Mouse (Mus musculus): Measurements from ENCODE around the gene Rilp. TPM values are rescaled to one million over a fixed set of nuclear protein-coding genes. Genes with fewer than 3 reads are reported as not detected.

Gene Rilp
- polyA plus RNA-seq, 1 experiment from 2014 or later = 3.5 TPM

GRCm38 (mm10) chr11:75559870-75560504, 50.1 kb downstream of the Rilp start:
- 87% methylated on average over 8 of the region's 8 CpGs for WGBS
- ATAC-seq (ENCODE audit: low read depth) = no peak
- H3K4me3 ChIP-seq (ENCODE audit: low read depth, low read length) = no peak overlapping the region
- H3K9ac ChIP-seq (replicated peaks; ENCODE audit: low read depth, low read length) = no peak overlapping the region
- no peak overlapping the region for H3K4me2 ChIP-seq (ENCODE audit: low read depth, low read length)
- no peaks in the 10 kb centered on the region for H3K9me3 ChIP-seq (ENCODE audit: control insufficient read depth, low read length)
- H3K4me1 ChIP-seq (ENCODE audit: control insufficient read depth, insufficient read depth, low read length) = no peaks in the 10 kb centered on the region
- no peak overlapping the region for H3K27ac ChIP-seq (ENCODE audit: low read depth, low read length)
- H3K36me3 ChIP-seq (ENCODE audit: control insufficient read depth, insufficient read depth, low read length) = peaks cover 18% of the 10 kb centered on the region
- H3K27me3 ChIP-seq (ENCODE audit: control insufficient read depth, insufficient read depth, low read length) = no peaks in the 10 kb centered on the region

- Histone ChIP-seq H3K4me1 (ENCODE audit: control insufficient read depth, insufficient read depth, low read length) (no peaks in the 10 kb centered on the region), H3K27ac (ENCODE audit: low read depth, low read length) (no peak overlapping the region), H3K27me3 (ENCODE audit: control insufficient read depth, insufficient read depth, low read length) (no peaks in the 10 kb centered on the region), H3K4me3 (ENCODE audit: low read depth, low read length) (no peak overlapping the region), H3K4me2 (ENCODE audit: low read depth, low read length) (no peak overlapping the region), H3K9me3 (ENCODE audit: control insufficient read depth, low read length) (no peaks in the 10 kb centered on the region), H3K9ac (replicated peaks; ENCODE audit: low read depth, low read length) (no peak overlapping the region), H3K36me3 (ENCODE audit: control insufficient read depth, insufficient read depth, low read length) (peaks cover 22% of the 10 kb centered on the region)
- no peak for ATAC-seq (ENCODE audit: low read depth)
- 77% methylated on average over 14 of the region's 14 CpGs for WGBS
Observed at GRCm38 (mm10) chr11:75560530-75561409, 50.9 kb downstream of the Rilp start.

- 85% methylated on average over 5 of the region's 5 CpGs for WGBS
- peaks cover 27% of the 10 kb centered on the region for H3K36me3 ChIP-seq (ENCODE audit: control insufficient read depth, insufficient read depth, low read length)
Observed at GRCm38 (mm10) chr11:75561410-75561791, 51.5 kb downstream of the Rilp start.

More at GRCm38 (mm10) chr11:75561410-75561791, 51.5 kb downstream of the Rilp start:
- Histone ChIP-seq H3K27ac (ENCODE audit: low read depth, low read length) (no peak overlapping the region), H3K9ac (replicated peaks; ENCODE audit: low read depth, low read length) (no peak overlapping the region), H3K4me1 (ENCODE audit: control insufficient read depth, insufficient read depth, low read length) (no peaks in the 10 kb centered on the region), H3K9me3 (ENCODE audit: control insufficient read depth, low read length) (no peaks in the 10 kb centered on the region), H3K4me3 (ENCODE audit: low read depth, low read length) (no peak overlapping the region), H3K27me3 (ENCODE audit: control insufficient read depth, insufficient read depth, low read length) (no peaks in the 10 kb centered on the region), H3K4me2 (ENCODE audit: low read depth, low read length) (no peak overlapping the region)
- ATAC-seq (ENCODE audit: low read depth) = no peak

MicroRNAs within 50 kb of the gene (microRNA counts, 519-probe panel; counts per million panel counts)
- 5,355 counts per million, percentile 76 among the panel's probes with 10 or more counts for microRNA mmu-miR-22

Small RNAs within 50 kb of the gene (microRNA-seq; reads per million reads assigned to microRNA genes)
- 4,196 reads per million, percentile 90 among the genes with 10 or more reads in this experiment for gene Mir22
- gene Mir3971 = not detected

Other genes with a start within 250 kb of the Rilp start
- 41.4 and 46.5 TPM in 2 replicates for gene Rpa1, start 161.8 kb upstream of the Rilp start, polyA plus RNA-seq (2014; fragmentation: Nextera tagmentation; extraction: Ambion mirVana)
- 15.3 and 17.7 TPM in 2 replicates for gene Smyd4, start 161.7 kb upstream of the Rilp start, polyA plus RNA-seq (2014; fragmentation: Nextera tagmentation; extraction: Ambion mirVana)
- 5.1 and 80.9 TPM in 2 replicates for gene Serpinf1, start 87.4 kb upstream of the Rilp start, polyA plus RNA-seq (2014; fragmentation: Nextera tagmentation; extraction: Ambion mirVana)
- gene Serpinf2, start 70.5 kb upstream of the Rilp start, polyA plus RNA-seq (2014; fragmentation: Nextera tagmentation; extraction: Ambion mirVana) = 0.27 TPM in 2 replicates
- 6.3 and 7.4 TPM in 2 replicates for gene Wdr81, start 55.4 kb upstream of the Rilp start, polyA plus RNA-seq (2014; fragmentation: Nextera tagmentation; extraction: Ambion mirVana)
- 1.8 and 4.0 TPM in 2 replicates for gene Tlcd2, start 48.4 kb upstream of the Rilp start, polyA plus RNA-seq (2014; fragmentation: Nextera tagmentation; extraction: Ambion mirVana)
- 65.0 and 82.8 TPM in 2 replicates for gene Prpf8, start 23.3 kb upstream of the Rilp start, polyA plus RNA-seq (2014; fragmentation: Nextera tagmentation; extraction: Ambion mirVana)
- gene Scarf1, start 3.4 kb downstream of the Rilp start, polyA plus RNA-seq (2014; fragmentation: Nextera tagmentation; extraction: Ambion mirVana) = 1.8 and 3.8 TPM in 2 replicates
- 15.5 and 17.0 TPM in 2 replicates for gene Slc43a2, start 21.6 kb downstream of the Rilp start, polyA plus RNA-seq (2014; fragmentation: Nextera tagmentation; extraction: Ambion mirVana)
- gene Pitpna, start 78.0 kb downstream of the Rilp start, polyA plus RNA-seq (2014; fragmentation: Nextera tagmentation; extraction: Ambion mirVana) = 128 TPM in 2 replicates
- gene Inpp5k, start 120.9 kb downstream of the Rilp start, polyA plus RNA-seq (2014; fragmentation: Nextera tagmentation; extraction: Ambion mirVana) = 50.0 and 57.4 TPM in 2 replicates
- gene Myo1c, start 140.4 kb downstream of the Rilp start, polyA plus RNA-seq (2014; fragmentation: Nextera tagmentation; extraction: Ambion mirVana) = 5.2 and 9.7 TPM in 2 replicates
- gene Crk, start 169.2 kb downstream of the Rilp start, polyA plus RNA-seq (2014; fragmentation: Nextera tagmentation; extraction: Ambion mirVana) = 96.5 and 120 TPM in 2 replicates
- gene Ywhae, start 222.8 kb downstream of the Rilp start, polyA plus RNA-seq (2014; fragmentation: Nextera tagmentation; extraction: Ambion mirVana) = 1,519 and 1,581 TPM in 2 replicates

Data from neural tube, embryonic 14.5 days (tissue).